Mouse (Mus musculus) liver, adult 2 months (tissue): Measurements from ENCODE around the gene Ptcd2.

ENCODE experiments used
- CTCF ChIP-seq: fragments of 200-500 bp; IDR thresholded peaks from 2 replicates; pipeline ENCODE4 v1.5.1; 2011; ENCODE audit warnings: low read depth, low read length, control low read depth
- POLR2A ChIP-seq: fragments of 200-500 bp; IDR thresholded peaks from 2 replicates; pipeline ENCODE4 v1.6.1; 2011; ENCODE audit warnings: low read length, control low read depth; ENCODE audit not compliant: insufficient read depth; ENCODE audit errors: extremely low read depth

DNA sequence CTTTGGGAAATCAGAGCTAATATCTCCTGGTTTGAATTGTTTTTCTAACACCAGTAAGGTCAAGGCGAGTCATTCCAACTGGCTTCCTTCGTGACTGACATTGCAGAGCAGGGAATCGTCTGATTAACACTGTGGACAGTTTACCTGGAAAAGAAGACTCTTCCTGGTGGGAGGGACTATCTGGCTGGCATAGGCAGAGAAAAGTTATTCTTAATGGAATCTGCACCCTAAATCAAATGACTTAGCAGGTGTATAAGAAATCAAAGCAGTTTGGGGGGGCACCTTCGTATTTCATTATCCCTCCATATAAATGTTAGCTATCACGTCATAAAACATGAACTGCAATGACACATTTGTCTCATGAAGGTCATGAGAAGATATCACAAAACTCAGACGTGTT is 66.0 kb downstream of the Ptcd2 start:
- TF ChIP-seq POLR2A (no peak), CTCF (no peak)
